Comparison of ENCODE assay signal across 8 mouse cellular contexts in the genomic region with DNA sequence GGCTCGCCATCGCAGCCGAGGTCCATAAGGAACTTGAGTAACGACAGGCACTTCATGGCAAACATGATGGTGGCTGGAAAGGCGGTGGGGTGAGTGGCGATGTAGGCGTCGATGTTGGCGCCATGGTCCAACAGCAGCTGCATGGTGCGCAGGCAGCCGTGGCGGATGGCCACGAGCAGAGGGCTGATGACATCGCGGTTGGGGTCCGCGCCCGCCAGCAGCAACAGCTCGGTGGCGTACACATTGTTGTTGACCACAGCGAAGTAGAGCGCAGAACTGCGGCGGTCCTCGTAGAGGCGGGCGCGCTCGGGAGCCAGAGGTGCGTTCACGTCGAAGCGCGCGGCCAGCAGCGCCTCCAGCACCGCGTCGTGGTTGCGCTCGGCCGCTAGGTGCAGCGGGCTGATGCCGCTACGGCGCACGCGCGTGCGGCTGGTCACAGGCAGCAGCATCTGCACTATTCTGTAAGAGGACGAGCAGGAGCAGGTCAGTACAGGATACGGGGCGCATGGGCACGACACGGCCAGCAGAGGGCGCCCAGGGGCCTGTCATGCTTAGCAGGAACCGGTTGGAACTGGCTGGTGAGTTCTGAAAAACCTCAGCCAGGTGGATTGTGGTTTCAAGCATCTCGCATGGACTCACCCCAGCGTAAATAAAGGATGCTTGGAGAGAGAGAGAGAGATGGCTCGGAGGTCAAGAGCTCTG. TPM values are rescaled to one million over a fixed set of nuclear protein-coding genes. Genes with fewer than 3 reads are reported as not detected.
DNase-seq lines count a peak whose midpoint lies in the region; ATAC-seq lines count a peak whose summit lies in the region.

No protein-coding gene starts in this region.

- no peak overlapping the region for H3K27ac ChIP-seq in intestine, embryonic 16.5 days (ENCODE audit: low read length)
- H3K27ac ChIP-seq in midbrain, embryonic 10.5 days (replicated peaks), result peak overlapping the region; percentile 80

- peak; percentile 90 for DNase-seq in adrenal gland, adult 2 months
- DNase-seq in embryo, embryonic 11.5 days (ENCODE audit: low read depth, low spot score), result peak; percentile 86
- DNase-seq in gastrocnemius, postnatal 4 days (ENCODE audit: low spot score in 2 of 2), result peak; percentile 76 to 86
- DNase-seq in left cerebral cortex, postnatal 25 days (ENCODE audit: low spot score in 2 of 2), result peak; percentile 85 to 91
- DNase-seq in midbrain, embryonic 10.5 days (ENCODE audit: low spot score), result peak; percentile 97
- DNase-seq in right cerebral cortex, postnatal 4 days, result peak; percentile 91
- peak; percentile 89 for DNase-seq in yolk sac, embryonic 10.5 days (ENCODE audit: low spot score)

- intact Hi-C loops in left cerebral cortex, postnatal 25 days (cut with DNase I), result loop anchor here (1.0 to 5.0 kb wide), 2 partner anchors 23 to 42 kb away; no protein-coding TSS in a partner anchor

- peak overlapping the region; percentile 30 for H3K4me3 ChIP-seq in intestine, embryonic 16.5 days (ENCODE audit: low read length)
- peak overlapping the region; percentile 47 for H3K4me3 ChIP-seq in midbrain, embryonic 10.5 days

- peaks cover 4% of the 10 kb centered on the region; the same call in 1 of the 2 replicates for H3K4me1 ChIP-seq in intestine, embryonic 16.5 days (ENCODE audit: control insufficient read depth, insufficient read depth, low read length)
- peaks cover 52% of the 10 kb centered on the region for H3K4me1 ChIP-seq in midbrain, embryonic 10.5 days

- H3K4me2 ChIP-seq in intestine, embryonic 16.5 days (ENCODE audit: low read depth, low read length), result peak overlapping the region; percentile 56

- no peaks in the 10 kb centered on the region for H3K36me3 ChIP-seq in intestine, embryonic 16.5 days (ENCODE audit: control insufficient read depth, insufficient read depth, low read length)
- H3K36me3 ChIP-seq in midbrain, embryonic 10.5 days, result no peaks in the 10 kb centered on the region

- H3K9ac ChIP-seq in intestine, embryonic 16.5 days (ENCODE audit: low read depth, low read length), result 0 out of 2 replicates have a peak overlapping the region, but pooled peaks have one; percentile 40

- ATAC-seq in intestine, embryonic 16.5 days, result peak; percentile 93

- H3K27me3 ChIP-seq in intestine, embryonic 16.5 days (replicated peaks; ENCODE audit: control insufficient read depth, insufficient read depth, low read length), result peaks cover 15% of the 10 kb centered on the region
- H3K27me3 ChIP-seq in midbrain, embryonic 10.5 days (ENCODE audit: low read depth, poor library complexity, severe bottlenecking), result peaks cover 88% of the 10 kb centered on the region

- WGBS in intestine, embryonic 16.5 days, result 9% methylated on average over 60 of the region's 60 CpGs
- WGBS in midbrain, embryonic 10.5 days, result 8% methylated on average over 60 of the region's 60 CpGs

- H3K9me3 ChIP-seq in intestine, embryonic 16.5 days (ENCODE audit: control insufficient read depth, low read length), result no peaks in the 10 kb centered on the region
- H3K9me3 ChIP-seq in midbrain, embryonic 10.5 days (replicated peaks), result no peaks in the 10 kb centered on the region

RNA-seq across cellular contexts. Expression of a gene that starts 14.5 kb away (rescaled TPM):
- not detected for total RNA-seq in adrenal gland, adult 2 months (2021)
- polyA plus RNA-seq in adrenal gland, adult 2 months (2012; rRNA removed), result 0.22 TPM in 1 of 2 replicates, not detected in the other
- total RNA-seq in gastrocnemius, postnatal 4 days (2021), result not detected
- not detected in 2 replicates for polyA plus RNA-seq in intestine, embryonic 16.5 days (2015; fragmentation: Nextera tagmentation; extraction: Ambion mirVana)
- total RNA-seq in left cerebral cortex, postnatal 25 days (2021), result 1 to 10 TPM; 1.5 to 2.7 TPM
- 52.7 and 54.9 TPM in 2 replicates for polyA plus RNA-seq in midbrain, embryonic 10.5 days (2016; fragmentation: Nextera tagmentation; extraction: Ambion mirVana)

RNA-seq across cellular contexts. Expression of a gene that starts 30.5 kb away (rescaled TPM):
- total RNA-seq in adrenal gland, adult 2 months (2021), result 1 to 10 TPM; 1.2 to 2.0 TPM
- 6.3 and 8.2 TPM in 2 replicates for polyA plus RNA-seq in adrenal gland, adult 2 months (2012; rRNA removed)
- total RNA-seq in gastrocnemius, postnatal 4 days (2021), result 100 to 1,000 TPM; 128 to 151 TPM
- 22.5 and 23.6 TPM in 2 replicates for polyA plus RNA-seq in intestine, embryonic 16.5 days (2015; fragmentation: Nextera tagmentation; extraction: Ambion mirVana)
- total RNA-seq in left cerebral cortex, postnatal 25 days (2021), result 1 to 10 TPM; 2.7 to 3.4 TPM
- polyA plus RNA-seq in midbrain, embryonic 10.5 days (2016; fragmentation: Nextera tagmentation; extraction: Ambion mirVana), result 0.53 and 0.83 TPM in 2 replicates

Comparison
In these comparisons a context has a peak if more than half of its experiments do, and no peak if none do; other contexts are left out.
1. RNA of a gene that starts 30.5 kb away (total RNA-seq): 128 to 151 TPM in gastrocnemius, postnatal 4 days; 2.7 to 3.4 TPM in left cerebral cortex, postnatal 25 days and 1.2 to 2.0 TPM in adrenal gland, adult 2 months; every median in the first group is over 10 times any median in the second.
2. Peak in every context shown above with its lines, with median percentiles within 50 percentile points of each other: DNase-seq.